Mouse (Mus musculus) limb, embryonic 15.5 days (tissue): ENCODE data around the gene Kcnk2. TPM values are rescaled to one million over a fixed set of nuclear protein-coding genes. Genes with fewer than 3 reads are reported as not detected.
"Not testable (repeated sequence)": the region's sequence is repeated elsewhere in the genome, so short reads cannot be mapped to it uniquely, and the experiment has no call there.

ENCODE experiments used
- ATAC-seq: fragments of 200-750 bp; cut with Nextera tagmentation; 2 replicates; pipeline ENCODE4 v1.8.0; 2017; ENCODE audit warnings: low read depth, moderate TSS enrichment; ENCODE audit not compliant: insufficient number of reproducible peaks, low FRiP score, low TSS enrichment
- H3K27ac ChIP-seq: fragments of 300-500 bp; sonication (generic); 2 replicates; pipeline ENCODE4 v1.5.1; 2015; ENCODE audit warnings: moderate library complexity, mild to moderate bottlenecking, inconsistent platforms
- H3K27me3 ChIP-seq: fragments of 300-500 bp; sonication (generic); 2 replicates; pipeline ENCODE4 v1.6.1; 2015; ENCODE audit warnings: inconsistent platforms
- H3K36me3 ChIP-seq: fragments of 300-500 bp; sonication (generic); 2 replicates; pipeline ENCODE4 v1.6.1; 2015; ENCODE audit warnings: inconsistent platforms
- H3K4me1 ChIP-seq: fragments of 300-500 bp; sonication (generic); 2 replicates; pipeline ENCODE4 v1.6.1; 2015; ENCODE audit warnings: inconsistent platforms
- H3K4me2 ChIP-seq: fragments of 300-500 bp; sonication (generic); 2 replicates; pipeline ENCODE4 v1.6.1; 2015; ENCODE audit warnings: mild to moderate bottlenecking, inconsistent platforms
- H3K4me3 ChIP-seq: fragments of 300-500 bp; sonication (generic); 2 replicates; pipeline ENCODE4 v1.5.1; 2015; ENCODE audit warnings: mild to moderate bottlenecking, inconsistent platforms
- H3K9ac ChIP-seq: fragments of 300-500 bp; sonication (generic); 2 replicates; pipeline ENCODE4 v1.6.1; 2015; ENCODE audit warnings: inconsistent platforms
- H3K9me3 ChIP-seq: fragments of 300-500 bp; sonication (generic); 2 replicates; pipeline ENCODE4 v1.6.1; 2016; ENCODE audit warnings: inconsistent platforms
- WGBS: fragments of 180-500 bp; shearing (Covaris S2); methylation state at CpG from one replicate; pipeline ENCODE4 v1.1.7; 2015; 5-methylcytosine and 5-hydroxymethylcytosine counted together
- polyA plus RNA-seq: library from polyadenylated mRNA; unstranded; fragments of >200 nt; fragmentation: Nextera tagmentation; extraction: Ambion mirVana; gene quantifications from 2 replicates; pipeline ENCODE4 v1.2.1, GENCODE M21; 2015

The Kcnk2 gene
- polyA plus RNA-seq, 1 experiment from 2014 or later = 9.3 TPM

DNA sequence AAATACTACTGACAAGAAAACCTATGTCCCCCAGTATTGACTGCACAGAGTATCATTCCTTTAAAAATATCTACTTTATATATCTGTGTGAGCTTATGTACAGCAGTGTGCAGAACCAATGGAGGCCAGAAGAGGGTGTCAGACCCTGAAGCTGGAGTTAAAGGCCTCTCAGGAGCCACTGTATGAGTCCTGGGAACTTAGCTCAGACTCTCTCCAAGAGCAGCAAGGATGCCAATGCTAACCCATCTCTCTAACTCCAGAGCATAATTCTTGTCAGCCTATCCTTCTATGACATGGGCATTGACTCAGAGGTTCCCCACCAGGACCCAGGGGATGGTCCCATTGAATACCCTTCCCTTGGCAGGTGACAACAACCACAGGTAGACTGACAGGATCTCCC, 148.4 kb downstream of the Kcnk2 start:
- H3K9me3 ChIP-seq = no peaks in the 10 kb centered on the region
- H3K4me2 ChIP-seq = no peak overlapping the region
- no peak overlapping the region for H3K4me3 ChIP-seq
- no peak overlapping the region for H3K9ac ChIP-seq
- H3K27ac ChIP-seq = no peak overlapping the region
- ATAC-seq = no peak
- H3K4me1 ChIP-seq = no peaks in the 10 kb centered on the region
- no peaks in the 10 kb centered on the region for H3K27me3 ChIP-seq
- no peaks in the 10 kb centered on the region for H3K36me3 ChIP-seq

DNA sequence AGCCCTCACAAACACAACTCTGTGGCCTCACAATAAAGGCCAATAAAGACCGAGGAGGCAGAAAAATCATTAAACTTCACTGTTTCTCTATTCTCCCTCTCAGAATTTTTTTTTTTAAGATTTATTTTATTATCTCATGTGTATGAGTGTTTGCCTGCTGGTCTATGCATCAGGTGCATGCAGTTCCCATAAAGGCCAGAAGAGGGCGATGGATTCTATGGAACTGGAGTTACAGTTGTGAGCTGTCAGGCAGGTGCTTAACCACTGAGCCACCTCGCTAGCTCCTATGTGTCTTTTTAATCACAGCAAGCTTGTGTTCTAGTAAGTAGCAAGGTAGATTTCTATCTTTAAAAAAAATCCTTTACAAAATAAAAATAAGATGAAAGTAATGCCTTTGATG, 148.9 kb downstream of the Kcnk2 start:
- H3K36me3 ChIP-seq = no peaks in the 10 kb centered on the region
- H3K9me3 ChIP-seq = no peaks in the 10 kb centered on the region
- no peaks in the 10 kb centered on the region for H3K4me1 ChIP-seq
- ATAC-seq = no peak
- H3K27ac ChIP-seq = no peak overlapping the region
- no peak overlapping the region for H3K4me2 ChIP-seq
- H3K4me3 ChIP-seq = no peak overlapping the region
- no peak overlapping the region for H3K9ac ChIP-seq
- H3K27me3 ChIP-seq = no peaks in the 10 kb centered on the region
- WGBS = 57% methylated on average over 3 of the region's 3 CpGs

DNA sequence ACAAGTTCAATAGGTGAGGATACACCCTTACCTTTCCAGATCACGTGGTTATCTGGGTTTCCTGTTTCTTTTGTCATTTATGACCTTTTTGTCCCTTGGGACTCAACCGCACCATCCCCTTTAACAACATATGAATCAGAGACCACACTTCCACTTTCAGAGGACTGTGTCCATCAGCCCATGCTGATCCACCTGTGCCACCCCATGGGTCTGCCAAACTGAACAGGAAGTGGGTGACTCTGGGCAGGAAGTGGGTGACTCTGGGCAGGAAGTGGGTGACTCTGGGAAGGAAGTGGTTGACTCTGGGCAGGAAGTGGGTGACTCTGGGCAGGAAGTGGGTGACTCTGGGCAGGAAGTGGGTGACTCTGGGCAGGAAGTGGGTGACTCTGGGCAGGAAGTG, 158.9 kb downstream of the Kcnk2 start:
- H3K27ac ChIP-seq, H3K27me3 ChIP-seq, H3K4me2 ChIP-seq, H3K9ac ChIP-seq, H3K4me1 ChIP-seq, H3K9me3 ChIP-seq, ATAC-seq, H3K36me3 ChIP-seq, H3K4me3 ChIP-seq: not testable (repeated sequence)
- WGBS = 83% methylated on average over 2 of the region's 2 CpGs

DNA sequence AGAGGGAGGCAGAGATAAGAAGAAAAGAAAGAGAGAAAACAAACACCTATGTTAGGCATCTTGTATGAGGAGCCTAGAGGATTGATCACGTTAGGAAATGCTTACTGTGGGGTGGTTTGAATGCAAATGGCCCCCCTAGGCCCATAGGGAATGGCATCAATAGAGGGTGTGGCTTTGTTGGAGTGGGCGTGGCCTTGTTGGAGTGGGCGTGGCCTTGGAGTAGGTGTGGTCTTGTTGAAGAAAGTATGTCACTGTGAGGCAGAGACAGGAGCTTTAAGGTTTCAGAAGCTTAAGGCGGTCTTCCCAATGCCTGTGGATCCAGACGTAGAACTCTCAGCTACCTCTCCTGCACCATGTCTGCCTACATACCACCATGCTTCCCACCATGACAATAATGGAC, 166.8 kb downstream of the Kcnk2 start:
- no peaks in the 10 kb centered on the region for H3K36me3 ChIP-seq
- ATAC-seq = no peak
- no peak overlapping the region for H3K4me2 ChIP-seq
- no peaks in the 10 kb centered on the region for H3K4me1 ChIP-seq
- no peaks in the 10 kb centered on the region for H3K9me3 ChIP-seq
- H3K27ac ChIP-seq = no peak overlapping the region
- no peak overlapping the region for H3K4me3 ChIP-seq
- no peaks in the 10 kb centered on the region for H3K27me3 ChIP-seq
- 62% methylated on average over 5 of the region's 5 CpGs for WGBS
- no peak overlapping the region for H3K9ac ChIP-seq

DNA sequence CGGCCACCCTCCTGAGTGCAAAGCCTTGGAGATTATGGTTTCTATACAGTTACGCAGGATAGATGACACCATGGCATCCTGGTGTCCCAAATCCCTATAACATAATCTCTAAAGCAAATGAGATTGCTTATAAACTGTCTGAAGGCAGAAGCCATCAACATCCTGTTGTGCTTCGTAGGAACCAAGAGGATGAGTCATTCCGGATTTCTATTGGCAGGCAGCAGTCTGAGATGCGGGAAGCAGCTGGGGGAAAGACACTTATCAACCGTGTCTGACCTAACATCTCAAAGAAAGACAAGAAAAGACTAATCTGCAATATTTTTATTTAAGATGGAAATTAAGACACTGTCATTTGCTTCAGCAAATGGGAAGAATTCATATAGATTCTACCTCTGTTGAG, 169.2 kb downstream of the Kcnk2 start:
- WGBS = 72% methylated on average over 6 of the region's 6 CpGs
- Histone ChIP-seq H3K9ac (no peak overlapping the region), H3K4me3 (no peak overlapping the region), H3K36me3 (no peaks in the 10 kb centered on the region), H3K27ac (no peak overlapping the region), H3K4me2 (no peak overlapping the region), H3K4me1 (no peaks in the 10 kb centered on the region), H3K9me3 (no peaks in the 10 kb centered on the region), H3K27me3 (no peaks in the 10 kb centered on the region)
- ATAC-seq = no peak

DNA sequence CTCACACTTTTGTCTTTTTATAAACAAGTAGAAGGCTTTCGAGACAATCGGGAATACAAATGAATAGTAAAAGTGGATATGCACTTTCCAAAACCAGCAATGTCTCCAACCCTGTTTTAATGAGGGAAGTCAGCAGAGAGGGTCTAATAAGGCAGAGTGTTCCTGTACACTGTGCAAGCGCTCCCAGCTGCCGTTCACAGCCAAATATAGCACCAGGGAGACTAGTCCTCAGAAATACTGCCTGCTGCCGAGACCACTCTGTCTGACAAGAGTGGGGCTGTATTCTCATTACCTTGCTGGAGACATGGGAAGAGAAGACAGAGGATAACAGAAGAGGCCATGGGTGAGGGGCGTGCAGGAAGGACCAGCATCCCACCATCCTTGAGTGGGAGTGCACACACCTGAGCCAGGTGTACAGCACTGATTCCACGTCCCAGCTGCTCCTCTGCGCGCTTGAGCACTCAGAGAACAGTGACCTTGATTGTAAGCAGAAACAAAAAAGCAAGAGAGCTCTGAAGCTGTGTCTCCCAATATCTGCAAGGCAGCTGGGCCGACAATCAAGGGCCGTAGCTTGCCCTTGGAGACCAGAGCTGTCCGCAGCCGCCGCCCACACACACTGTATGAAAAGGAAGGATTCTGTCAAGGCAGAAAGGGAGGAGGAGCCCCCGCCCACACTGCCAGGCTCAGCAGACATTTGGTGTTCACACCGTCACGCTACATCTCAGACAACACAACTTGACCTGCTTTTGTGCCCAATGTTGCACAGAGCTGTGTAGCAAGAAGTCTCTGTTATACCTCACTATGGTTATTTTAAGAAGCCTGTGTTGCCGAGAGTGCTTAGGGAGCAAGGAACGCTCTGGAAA, 173.6 kb downstream of the Kcnk2 start:
- H3K9ac ChIP-seq = no peak overlapping the region
- H3K27me3 ChIP-seq = no peaks in the 10 kb centered on the region
- H3K4me1 ChIP-seq = no peaks in the 10 kb centered on the region
- no peak for ATAC-seq
- no peaks in the 10 kb centered on the region for H3K36me3 ChIP-seq
- H3K27ac ChIP-seq = no peak overlapping the region
- H3K4me2 ChIP-seq = no peak overlapping the region
- no peaks in the 10 kb centered on the region for H3K9me3 ChIP-seq
- 74% methylated on average over 19 of the region's 19 CpGs for WGBS
- no peak overlapping the region for H3K4me3 ChIP-seq

DNA sequence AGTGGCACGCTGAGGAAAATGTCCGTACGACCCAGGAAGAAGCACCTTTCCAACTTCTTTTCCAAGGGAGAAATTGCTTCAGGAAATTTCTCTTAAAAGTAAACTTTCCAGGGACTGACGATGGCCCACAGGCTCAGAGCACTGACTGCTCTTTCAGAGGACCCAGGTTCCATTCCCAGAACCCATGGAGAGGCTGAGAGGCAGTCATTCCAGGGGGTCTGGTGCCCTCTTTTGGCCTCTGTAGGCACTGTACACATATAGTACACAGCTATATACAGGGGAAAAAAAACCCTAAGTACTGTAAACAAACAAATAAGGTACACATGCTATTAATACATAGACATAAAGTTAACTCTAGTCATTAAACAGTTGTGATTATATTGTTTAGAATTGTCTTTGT, 174.6 kb downstream of the Kcnk2 start:
- no peak for ATAC-seq
- 75% methylated on average over 4 of the region's 4 CpGs for WGBS
- H3K9me3 ChIP-seq = no peaks in the 10 kb centered on the region

DNA sequence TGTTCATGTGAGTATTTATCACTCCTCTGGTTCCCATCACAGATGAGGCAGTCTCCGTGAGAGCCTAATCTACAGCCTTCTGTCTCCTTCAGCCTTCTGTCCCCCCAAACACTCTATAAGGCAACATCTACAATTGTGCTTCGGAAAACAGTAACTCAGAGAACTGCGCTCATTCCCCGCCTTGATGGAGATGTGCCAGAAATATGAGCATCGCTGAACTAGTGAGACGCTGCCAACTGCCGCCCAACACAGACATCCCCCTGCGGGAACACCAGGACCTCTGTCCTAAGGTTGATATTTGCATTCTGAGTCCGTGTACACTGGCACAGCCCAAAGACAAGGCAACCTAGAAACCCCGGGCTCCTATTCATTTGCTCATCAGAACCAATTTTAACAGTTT, 183.0 kb downstream of the Kcnk2 start:
- Histone ChIP-seq H3K27me3 (no peaks in the 10 kb centered on the region), H3K4me2 (no peak overlapping the region), H3K36me3 (no peaks in the 10 kb centered on the region), H3K4me1 (0 out of 2 replicates have a peak, but pooled peaks cover 2% of the 10 kb centered on the region), H3K9ac (no peak overlapping the region), H3K27ac (no peak overlapping the region), H3K4me3 (no peak overlapping the region), H3K9me3 (no peaks in the 10 kb centered on the region)
- no peak for ATAC-seq
- WGBS = 77% methylated on average over 10 of the region's 10 CpGs

More for the DNA sequence above, 174.6 kb downstream of the Kcnk2 start:
- Histone ChIP-seq H3K36me3 (no peaks in the 10 kb centered on the region), H3K4me3 (no peak overlapping the region), H3K27ac (no peak overlapping the region), H3K4me2 (no peak overlapping the region), H3K9ac (no peak overlapping the region), H3K27me3 (no peaks in the 10 kb centered on the region), H3K4me1 (no peaks in the 10 kb centered on the region)

DNA sequence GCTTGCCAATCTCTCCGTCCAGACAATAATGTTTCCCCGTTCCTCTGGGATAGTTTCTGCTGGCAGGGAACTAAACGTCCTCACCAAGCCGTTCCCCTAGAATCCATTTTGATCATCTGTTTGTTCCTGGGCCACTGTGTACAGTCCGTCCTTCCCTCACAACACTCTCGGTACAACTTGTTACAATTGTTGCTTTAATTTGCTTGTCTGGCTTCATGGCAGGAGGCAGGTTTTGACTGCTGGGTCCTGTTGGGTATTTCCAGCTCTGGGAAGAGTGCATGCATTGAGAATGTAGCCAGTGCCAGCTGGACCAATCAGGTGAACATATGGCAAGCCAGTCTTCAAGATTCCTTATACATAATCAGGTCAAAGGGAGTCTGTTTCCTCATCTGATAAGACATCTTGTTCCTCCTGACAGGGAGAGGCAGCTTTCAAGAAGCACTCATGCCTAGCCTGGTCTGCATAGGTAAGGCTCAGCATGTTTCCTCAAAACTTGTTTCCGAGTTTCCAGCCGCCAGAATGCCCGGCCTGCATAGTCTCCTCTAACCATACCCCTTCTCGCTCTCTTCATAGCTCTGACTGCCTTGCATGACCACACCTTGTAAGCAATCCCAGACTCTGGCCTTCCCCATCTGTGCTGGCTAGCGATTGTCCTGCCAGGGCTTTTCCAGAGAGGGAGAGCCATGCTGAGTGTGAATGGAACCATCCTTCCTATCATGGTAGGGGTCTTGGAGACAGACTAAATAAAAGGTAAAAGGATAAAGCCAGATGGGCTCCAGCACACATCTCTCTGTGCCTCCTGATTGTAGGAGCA, 184.1 kb downstream of the Kcnk2 start:
- no peaks in the 10 kb centered on the region for H3K9me3 ChIP-seq
- H3K4me1 ChIP-seq = 0 out of 2 replicates have a peak, but pooled peaks cover 2% of the 10 kb centered on the region
- no peak for ATAC-seq
- WGBS = 77% methylated on average over 11 of the region's 11 CpGs
- H3K4me2 ChIP-seq = no peak overlapping the region
- H3K27ac ChIP-seq = no peak overlapping the region
- H3K36me3 ChIP-seq = no peaks in the 10 kb centered on the region
- H3K4me3 ChIP-seq = no peak overlapping the region
- no peaks in the 10 kb centered on the region for H3K27me3 ChIP-seq
- no peak overlapping the region for H3K9ac ChIP-seq

DNA sequence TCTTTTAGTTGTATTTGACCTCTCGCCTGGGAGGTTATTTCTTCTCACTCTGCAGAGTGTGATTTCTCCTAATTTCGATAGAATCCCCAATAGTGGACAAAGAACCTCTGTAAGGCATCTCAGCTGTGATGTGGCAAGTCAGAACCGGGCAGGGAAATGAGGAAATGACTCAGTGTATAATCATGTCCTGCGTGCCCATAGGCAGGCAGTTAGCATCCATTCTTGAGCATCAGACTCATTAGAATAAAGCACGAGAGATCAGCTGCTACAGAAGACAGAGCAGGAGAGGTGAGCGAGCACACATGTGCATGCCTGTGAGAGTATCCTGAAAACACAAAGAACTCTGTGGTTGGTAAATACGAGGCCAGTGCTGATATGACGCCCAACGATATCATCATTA, 186.9 kb downstream of the Kcnk2 start:
- WGBS = 71% methylated on average over 9 of the region's 9 CpGs
- H3K9ac ChIP-seq = no peak overlapping the region
- no peak for ATAC-seq
- H3K27ac ChIP-seq = no peak overlapping the region
- no peak overlapping the region for H3K4me3 ChIP-seq
- H3K9me3 ChIP-seq = no peaks in the 10 kb centered on the region
- H3K4me2 ChIP-seq = no peak overlapping the region
- H3K27me3 ChIP-seq = no peaks in the 10 kb centered on the region
- H3K36me3 ChIP-seq = no peaks in the 10 kb centered on the region
- 0 out of 2 replicates have a peak, but pooled peaks cover 2% of the 10 kb centered on the region for H3K4me1 ChIP-seq

DNA sequence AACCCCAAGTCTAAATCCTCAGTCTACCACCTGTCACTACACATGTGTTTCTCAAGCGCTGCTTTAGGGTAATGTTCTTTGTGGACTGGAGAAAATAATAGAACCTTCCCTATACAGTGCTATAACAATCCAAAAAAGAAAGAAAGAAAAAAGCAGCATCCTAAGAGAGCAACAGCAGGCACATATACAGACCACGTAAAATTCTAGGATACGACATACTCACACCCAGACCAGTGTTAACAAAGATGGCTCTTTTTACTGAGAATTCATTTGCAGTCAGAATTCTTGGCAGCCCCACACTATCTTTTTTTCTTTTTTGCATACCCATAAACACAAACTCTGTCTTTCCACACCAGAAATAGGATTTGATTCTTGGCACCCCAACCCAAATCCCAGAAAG, 187.6 kb downstream of the Kcnk2 start:
- H3K27me3 ChIP-seq = no peaks in the 10 kb centered on the region
- H3K9ac ChIP-seq = no peak overlapping the region
- 71% methylated on average over 3 of the region's 3 CpGs for WGBS
- no peaks in the 10 kb centered on the region for H3K36me3 ChIP-seq
- H3K4me2 ChIP-seq = no peak overlapping the region
- no peaks in the 10 kb centered on the region for H3K9me3 ChIP-seq
- ATAC-seq = no peak
- H3K4me1 ChIP-seq = 0 out of 2 replicates have a peak, but pooled peaks cover 2% of the 10 kb centered on the region
- no peak overlapping the region for H3K4me3 ChIP-seq
- no peak overlapping the region for H3K27ac ChIP-seq

DNA sequence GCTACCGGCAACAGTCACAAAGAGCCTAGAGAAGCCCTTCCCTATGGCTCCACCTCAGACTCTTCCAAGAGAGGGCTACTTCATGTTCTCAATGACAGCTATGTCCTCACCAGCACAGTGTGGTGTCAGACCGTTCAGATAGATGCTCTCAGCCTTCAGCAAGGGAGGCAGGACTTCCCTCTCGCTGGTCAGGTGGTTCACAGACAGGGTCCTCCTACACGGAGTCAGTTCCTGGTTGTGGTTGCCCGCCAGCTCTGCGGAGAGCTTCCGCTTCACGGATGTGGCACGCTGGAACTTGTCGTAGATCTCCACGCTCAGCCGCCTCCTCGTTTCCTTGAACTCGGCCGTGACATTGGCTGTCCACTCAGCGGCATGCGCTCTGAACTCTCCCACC, 192.4 kb downstream of the Kcnk2 start:
- 0 out of 2 replicates have a peak, but pooled peaks cover under 1% of the 10 kb centered on the region for H3K4me1 ChIP-seq
- WGBS = 91% methylated on average over 17 of the region's 17 CpGs
- ATAC-seq = no peak; the same call in 1 of the 2 replicates

More for the DNA sequence above, 192.4 kb downstream of the Kcnk2 start:
- Histone ChIP-seq H3K4me2 (no peak overlapping the region), H3K27ac (no peak overlapping the region), H3K36me3 (no peaks in the 10 kb centered on the region), H3K4me3 (no peak overlapping the region), H3K9ac (no peak overlapping the region), H3K27me3 (no peaks in the 10 kb centered on the region), H3K9me3 (no peaks in the 10 kb centered on the region)
